Mouse (Mus musculus): ENCODE data around the gene Rsbn1l. TPM values are rescaled to one million over a fixed set of nuclear protein-coding genes. Genes with fewer than 3 reads are reported as not detected.
"Not testable (repeated sequence)": the region's sequence is repeated elsewhere in the genome, so short reads cannot be mapped to it uniquely, and the experiment has no call there.

The Rsbn1l gene
- polyA plus RNA-seq, 1 experiment from 2014 or later: 3.7 TPM

GRCm38 (mm10) chr5:20951666-20952281, 4.4 kb downstream of the Rsbn1l start:
- Histone ChIP-seq H3K4me1 (ENCODE audit: insufficient read depth) (peaks cover 33% of the 10 kb centered on the region), H3K9ac (replicated peaks) (peak overlapping the region; percentile 94), H3K9me3 (ENCODE audit: low read length) (no peaks in the 10 kb centered on the region), H3K36me3 (replicated peaks; ENCODE audit: insufficient read depth, low read length) (no peaks in the 10 kb centered on the region), H3K4me3 (ENCODE audit: low read depth, low read length) (peak overlapping the region; percentile 84), H3K27ac (ENCODE audit: low read depth) (peak overlapping the region; percentile 98), H3K4me2 (ENCODE audit: low read depth, low read length) (peak overlapping the region; percentile 87), H3K27me3 (ENCODE audit: insufficient read depth, low read length) (no peaks in the 10 kb centered on the region)
- peak; percentile 29 for TF ChIP-seq EP300 (IDR thresholded peaks at IDR 0.05; ENCODE audit: low read depth)
- TF ChIP-seq CTCF (IDR thresholded peaks at IDR 0.05; ENCODE audit: low read depth): no peak
- peak; percentile 96 for DNase-seq
- peak; percentile 100 for ATAC-seq
- under 1% methylated on average over 51 of the region's 51 CpGs for WGBS (ENCODE audit: insufficient replicate concordance)

DNA sequence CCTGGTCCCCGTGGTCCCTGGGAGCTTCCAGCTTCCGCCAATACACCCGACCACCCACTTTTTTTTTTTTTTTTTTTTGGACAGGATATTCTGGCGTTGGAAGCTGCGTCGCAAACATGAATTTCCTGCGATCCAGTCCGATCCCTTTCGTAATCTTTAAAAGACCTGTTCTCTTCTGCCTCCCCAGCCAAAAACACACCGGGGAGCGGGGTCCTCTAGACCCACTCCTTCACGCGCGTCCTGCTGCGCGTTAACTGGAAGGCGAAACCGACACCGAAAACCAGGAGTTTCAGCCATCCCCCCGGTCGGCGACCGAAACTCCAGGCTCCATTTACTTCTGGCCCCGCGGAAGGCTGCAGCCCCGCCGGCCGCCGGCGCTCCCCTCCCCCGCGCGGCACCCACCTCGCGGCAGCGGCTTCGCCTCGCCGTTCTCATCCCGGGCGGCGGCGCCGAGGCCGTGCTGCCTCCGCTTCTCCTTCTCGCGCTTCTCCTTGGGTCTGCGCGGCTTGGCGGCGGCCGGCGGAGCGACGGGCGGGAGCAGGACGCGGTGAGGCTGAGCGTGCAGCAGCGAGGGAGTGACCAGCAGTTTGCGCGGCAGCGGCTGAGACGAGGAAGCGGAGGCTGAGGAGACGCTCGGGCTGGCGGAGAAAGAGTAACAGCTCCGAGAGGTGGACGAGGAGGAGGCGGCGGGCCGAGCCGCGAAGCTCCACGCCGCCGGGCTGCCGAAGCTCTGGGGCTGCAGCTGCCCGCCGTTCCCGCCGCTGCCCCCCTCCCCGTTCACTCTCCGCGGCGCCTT, 5.1 kb downstream of the Rsbn1l start:
- Histone ChIP-seq H3K9me3 (ENCODE audit: low read length) (no peaks in the 10 kb centered on the region), H3K9ac (replicated peaks) (peak overlapping the region; percentile 94), H3K36me3 (replicated peaks; ENCODE audit: insufficient read depth, low read length) (no peaks in the 10 kb centered on the region), H3K4me1 (ENCODE audit: insufficient read depth) (peaks cover 33% of the 10 kb centered on the region), H3K4me2 (ENCODE audit: low read depth, low read length) (peak overlapping the region; percentile 87), H3K27me3 (ENCODE audit: insufficient read depth, low read length) (no peaks in the 10 kb centered on the region), H3K27ac (ENCODE audit: low read depth) (peak overlapping the region; percentile 98), H3K4me3 (ENCODE audit: low read depth, low read length) (peak overlapping the region; percentile 84)
- 1% methylated on average over 67 of the region's 88 CpGs for WGBS (ENCODE audit: insufficient replicate concordance)
- peak; percentile 73 for ATAC-seq
- peak; percentile 73 for DNase-seq
- TF ChIP-seq EP300 (IDR thresholded peaks at IDR 0.05; ENCODE audit: low read depth) (no peak), CTCF (IDR thresholded peaks at IDR 0.05; ENCODE audit: low read depth) (no peak)

GRCm38 (mm10) chr5:20950516-20950854, 5.7 kb downstream of the Rsbn1l start:
- peak overlapping the region; percentile 98 for H3K27ac ChIP-seq (ENCODE audit: low read depth)
- H3K4me1 ChIP-seq (ENCODE audit: insufficient read depth): peaks cover 35% of the 10 kb centered on the region
- H3K4me3 ChIP-seq (ENCODE audit: low read depth, low read length): peak overlapping the region; percentile 84
- WGBS (ENCODE audit: insufficient replicate concordance): under 1% methylated on average over 9 of the region's 9 CpGs
- peak overlapping the region; percentile 87 for H3K4me2 ChIP-seq (ENCODE audit: low read depth, low read length)
- DNase-seq: no peak
- no peak for ATAC-seq
- 0 out of 2 replicates have a peak, but pooled peaks have one; percentile 15 for TF ChIP-seq EP300 (IDR thresholded peaks at IDR 0.05; ENCODE audit: low read depth)
- no peak for TF ChIP-seq CTCF (IDR thresholded peaks at IDR 0.05; ENCODE audit: low read depth)
- H3K27me3 ChIP-seq (ENCODE audit: insufficient read depth, low read length): no peaks in the 10 kb centered on the region
- no peaks in the 10 kb centered on the region for H3K9me3 ChIP-seq (ENCODE audit: low read length)
- peak overlapping the region; percentile 94 for H3K9ac ChIP-seq (replicated peaks)
- no peaks in the 10 kb centered on the region for H3K36me3 ChIP-seq (replicated peaks; ENCODE audit: insufficient read depth, low read length)

GRCm38 (mm10) chr5:20950093-20950492, 6.1 kb downstream of the Rsbn1l start:
- TF ChIP-seq CTCF (IDR thresholded peaks at IDR 0.05; ENCODE audit: low read depth) (no peak), EP300 (IDR thresholded peaks at IDR 0.05; ENCODE audit: low read depth) (no peak)
- H3K27me3 ChIP-seq (ENCODE audit: insufficient read depth, low read length): no peaks in the 10 kb centered on the region
- peak overlapping the region; percentile 94 for H3K9ac ChIP-seq (replicated peaks)
- H3K4me1 ChIP-seq (ENCODE audit: insufficient read depth): peaks cover 39% of the 10 kb centered on the region
- peak overlapping the region; percentile 98; the same call in 1 of the 2 replicates for H3K27ac ChIP-seq (ENCODE audit: low read depth)
- WGBS (ENCODE audit: insufficient replicate concordance): 2% methylated on average over 5 of the region's 5 CpGs
- peak overlapping the region; percentile 87 for H3K4me2 ChIP-seq (ENCODE audit: low read depth, low read length)
- H3K4me3 ChIP-seq (ENCODE audit: low read depth, low read length): peak overlapping the region; percentile 84
- DNase-seq (no peak), ATAC-seq (no peak)
- H3K36me3 ChIP-seq (replicated peaks; ENCODE audit: insufficient read depth, low read length): no peaks in the 10 kb centered on the region
- no peaks in the 10 kb centered on the region for H3K9me3 ChIP-seq (ENCODE audit: low read length)

- Histone ChIP-seq H3K27me3 (ENCODE audit: insufficient read depth, low read length) (no peaks in the 10 kb centered on the region), H3K4me2 (ENCODE audit: low read depth, low read length) (no peak overlapping the region), H3K4me1 (ENCODE audit: insufficient read depth) (peaks cover 39% of the 10 kb centered on the region), H3K36me3 (replicated peaks; ENCODE audit: insufficient read depth, low read length) (peaks cover 3% of the 10 kb centered on the region; the same call in 1 of the 2 replicates), H3K27ac (ENCODE audit: low read depth) (no peak overlapping the region), H3K4me3 (ENCODE audit: low read depth, low read length) (no peak overlapping the region), H3K9ac (replicated peaks) (no peak overlapping the region), H3K9me3 (ENCODE audit: low read length) (no peaks in the 10 kb centered on the region)
- ATAC-seq (no peak), DNase-seq (no peak)
- TF ChIP-seq EP300 (IDR thresholded peaks at IDR 0.05; ENCODE audit: low read depth) (no peak), CTCF (IDR thresholded peaks at IDR 0.05; ENCODE audit: low read depth) (no peak)
- 77% methylated on average over 6 of the region's 6 CpGs for WGBS (ENCODE audit: insufficient replicate concordance)
These were observed 9.3 kb downstream of the Rsbn1l start for GRCm38 (mm10) chr5:20946906-20947305.

DNA sequence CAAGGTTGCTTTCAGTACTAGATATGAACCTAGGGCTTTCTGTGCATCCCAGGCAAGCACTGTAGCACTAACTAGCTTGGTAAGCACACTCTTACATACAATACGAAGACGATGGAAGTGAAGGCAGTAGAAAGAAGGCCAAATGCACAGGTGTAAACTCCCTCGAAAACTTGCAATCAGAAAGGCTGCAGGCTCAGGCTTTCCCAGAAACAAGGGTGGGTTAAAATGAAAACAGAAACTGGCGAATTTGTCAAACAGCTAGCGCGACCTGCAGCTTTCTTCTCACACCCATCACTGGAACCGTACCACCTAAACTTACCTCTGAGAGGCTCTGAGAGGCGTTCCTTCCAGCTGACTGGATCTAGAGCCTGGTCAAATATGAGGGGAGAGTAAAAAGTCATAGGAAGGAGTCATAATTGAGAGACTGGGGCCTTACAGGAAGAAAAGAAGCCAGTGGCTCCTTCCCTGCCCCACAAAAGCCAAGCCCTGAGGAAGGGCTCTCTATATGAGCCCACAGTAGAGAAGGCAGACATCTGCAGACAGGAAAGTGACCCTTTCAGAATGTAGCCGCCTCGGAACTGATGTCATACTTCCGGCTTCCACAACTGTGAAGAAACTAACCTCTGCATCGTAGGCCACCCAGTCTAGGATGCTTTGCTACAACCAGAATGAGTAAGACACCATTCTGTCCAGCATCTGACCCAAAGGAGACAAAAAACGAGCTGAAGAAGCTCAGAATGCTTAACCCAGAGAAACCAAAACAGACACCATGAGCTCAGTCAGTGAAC, 11.0 kb downstream of the Rsbn1l start:
- peaks cover 55% of the 10 kb centered on the region for H3K4me1 ChIP-seq (ENCODE audit: insufficient read depth)
- peaks cover 3% of the 10 kb centered on the region; the same call in 1 of the 2 replicates for H3K36me3 ChIP-seq (replicated peaks; ENCODE audit: insufficient read depth, low read length)
- peak; percentile 40 for ATAC-seq
- H3K4me3 ChIP-seq (ENCODE audit: low read depth, low read length): peak overlapping the region; percentile 31
- H3K9me3 ChIP-seq (ENCODE audit: low read length): no peaks in the 10 kb centered on the region
- H3K9ac ChIP-seq (replicated peaks): peak overlapping the region; percentile 54
- DNase-seq: peak; percentile 52
- 30% methylated on average over 13 of the region's 13 CpGs for WGBS (ENCODE audit: insufficient replicate concordance)
- no peaks in the 10 kb centered on the region for H3K27me3 ChIP-seq (ENCODE audit: insufficient read depth, low read length)
- H3K4me2 ChIP-seq (ENCODE audit: low read depth, low read length): peak overlapping the region; percentile 68
- H3K27ac ChIP-seq (ENCODE audit: low read depth): peak overlapping the region; percentile 79
- TF ChIP-seq CTCF (IDR thresholded peaks at IDR 0.05; ENCODE audit: low read depth): no peak
- TF ChIP-seq EP300 (IDR thresholded peaks at IDR 0.05; ENCODE audit: low read depth): no peak

DNA sequence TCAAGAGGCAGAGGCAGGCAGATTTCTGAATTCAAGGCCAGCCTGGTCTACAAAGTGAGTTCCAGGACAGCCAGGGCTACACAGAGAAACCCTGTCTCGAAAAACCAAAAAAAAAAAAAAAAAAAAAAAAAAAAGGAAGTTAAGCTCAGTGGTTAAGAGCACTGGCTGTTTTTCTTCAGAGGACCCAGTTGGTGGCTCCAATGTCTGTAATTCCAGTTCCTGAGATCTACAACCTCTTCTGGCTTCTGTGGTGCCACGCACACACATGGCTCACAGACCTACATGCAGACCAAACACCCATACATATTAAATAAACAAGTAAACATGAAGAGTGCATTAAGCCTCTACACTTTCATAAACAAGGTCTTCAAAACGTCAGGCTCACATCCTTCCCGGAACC, 12.4 kb downstream of the Rsbn1l start:
- not testable (repeated sequence) for H3K27me3 ChIP-seq (ENCODE audit: insufficient read depth, low read length)
- H3K4me1 ChIP-seq (ENCODE audit: insufficient read depth): peaks cover 62% of the 10 kb centered on the region

More for the DNA sequence above, 12.4 kb downstream of the Rsbn1l start:
- DNase-seq; ATAC-seq; H3K27ac ChIP-seq (ENCODE audit: low read depth); H3K9me3 ChIP-seq (ENCODE audit: low read length); H3K9ac ChIP-seq (replicated peaks); H3K4me3 ChIP-seq (ENCODE audit: low read depth, low read length); H3K36me3 ChIP-seq (replicated peaks; ENCODE audit: insufficient read depth, low read length): not testable (repeated sequence)
- WGBS (ENCODE audit: insufficient replicate concordance): 55% methylated on average over 4 of the region's 4 CpGs
- peak overlapping the region; percentile 19; the same call in 1 of the 2 replicates for H3K4me2 ChIP-seq (ENCODE audit: low read depth, low read length)
